In the genomic region with DNA sequence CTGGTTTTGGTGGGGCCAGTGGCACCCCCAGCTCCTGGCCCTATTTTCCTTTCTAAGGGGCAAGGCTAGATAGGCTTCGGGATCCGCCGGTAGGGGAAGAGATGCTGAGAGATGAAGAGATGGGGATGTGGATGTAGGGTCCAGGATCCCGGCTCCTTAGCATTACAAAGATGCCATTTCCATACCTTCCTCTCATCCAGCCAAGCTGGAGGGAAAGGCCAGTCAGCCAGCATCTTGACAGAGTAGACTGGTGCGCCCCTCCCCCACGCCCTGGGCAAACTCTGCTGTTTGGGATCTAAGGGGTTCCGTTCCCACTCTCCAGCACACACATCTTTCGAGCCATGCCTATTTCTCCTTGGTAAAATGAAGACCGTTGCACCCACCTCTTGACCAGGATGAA, we compare ENCODE assay signal across 18 mouse cellular contexts. TPM values are rescaled to one million over a fixed set of nuclear protein-coding genes. Genes with fewer than 3 reads are reported as not detected.
DNase-seq lines count a peak whose midpoint lies in the region; ATAC-seq and TF ChIP-seq lines count a peak whose summit lies in the region.
"Had no signal": no experiment of that assay in that cellular context is flagged by ENCODE, and none has a peak within 500 bp of the region (broad histone marks: within the 10 kb centered on the region; RNA-seq: fewer than 3 reads in every experiment).

No protein-coding gene starts in this region.

- no peak for TF ChIP-seq EP300 in lung, postnatal 0 days (IDR thresholded peaks at IDR 0.05)

- no peaks in the 10 kb centered on the region for H3K9me3 ChIP-seq in heart, embryonic 10.5 days
- H3K9me3 ChIP-seq in lung, embryonic 16.5 days (ENCODE audit: control insufficient read depth, low read length), result no peaks in the 10 kb centered on the region
- H3K9me3 ChIP-seq in lung, postnatal 0 days (ENCODE audit: low read length), result no peaks in the 10 kb centered on the region
- H3K9me3 ChIP-seq in limb, embryonic 12.5 days, result no peaks in the 10 kb centered on the region
- H3K9me3 ChIP-seq: forebrain, embryonic 15.5 days; midbrain, embryonic 10.5 days had no signal

- TF ChIP-seq CTCF in lung, postnatal 0 days (IDR thresholded peaks at IDR 0.05), result no peak

- peak overlapping the region; percentile 54; the same call in 1 of the 2 replicates for H3K4me3 ChIP-seq in heart, embryonic 10.5 days
- peak overlapping the region; percentile 44 for H3K4me3 ChIP-seq in lung, embryonic 16.5 days (ENCODE audit: low read length)
- no peak overlapping the region for H3K4me3 ChIP-seq in lung, postnatal 0 days (ENCODE audit: low read depth, low read length)
- H3K4me3 ChIP-seq in limb, embryonic 12.5 days (replicated peaks), result peak overlapping the region; percentile 36; the same call in 1 of the 2 replicates
- H3K4me3 ChIP-seq: myocyte had no signal

- no peak for ATAC-seq in lung, embryonic 16.5 days (ENCODE audit: low read depth)
- no peak for ATAC-seq in lung, postnatal 0 days
- ATAC-seq in limb, embryonic 12.5 days (ENCODE audit: insufficient number of reproducible peaks, insufficient read depth, low FRiP score, low TSS enrichment, low read depth), result no peak
- ATAC-seq: forebrain, embryonic 15.5 days had no signal

- WGBS in heart, embryonic 10.5 days, result 15% methylated on average over 9 of the region's 9 CpGs
- WGBS in lung, embryonic 16.5 days, result 22% methylated on average over 9 of the region's 9 CpGs
- WGBS in lung, postnatal 0 days, result 24% methylated on average over 9 of the region's 9 CpGs
- WGBS in limb, embryonic 12.5 days, result 16% methylated on average over 9 of the region's 9 CpGs

- H3K4me1 ChIP-seq in heart, embryonic 10.5 days, result peaks cover 13% of the 10 kb centered on the region
- H3K4me1 ChIP-seq in lung, embryonic 16.5 days (replicated peaks; ENCODE audit: control insufficient read depth, insufficient read depth, low read length), result peaks cover 15% of the 10 kb centered on the region
- H3K4me1 ChIP-seq in lung, postnatal 0 days (ENCODE audit: insufficient read depth, low read depth, low read length), result no peaks in the 10 kb centered on the region
- peaks cover 6% of the 10 kb centered on the region for H3K4me1 ChIP-seq in limb, embryonic 12.5 days (replicated peaks)

- DNase-seq in heart, embryonic 10.5 days (ENCODE audit: low spot score), result no peak
- DNase-seq in heart, postnatal 10 days, result no peak
- no peak for DNase-seq in lung, postnatal 0 days (ENCODE audit: low spot score)
- DNase-seq in gastrocnemius, postnatal 10 days, result no peak
- DNase-seq in frontal cortex, postnatal 14 days (ENCODE audit: low spot score in 2 of 2), result no peak
- DNase-seq in ovary, adult 18-20 months (ENCODE audit: low spot score), result no peak
- DNase-seq: adrenal gland, adult 8-10 months; gastrocnemius, postnatal 25 days; layer of hippocampus, postnatal 36 days; right cerebral cortex, postnatal 14 days; thymus, postnatal 14 days had no signal

- H3K27ac ChIP-seq in heart, embryonic 10.5 days, result no peak overlapping the region
- no peak overlapping the region for H3K27ac ChIP-seq in lung, embryonic 16.5 days (ENCODE audit: low read length)
- H3K27ac ChIP-seq in lung, postnatal 0 days (ENCODE audit: low read length), result no peak overlapping the region
- no peak overlapping the region for H3K27ac ChIP-seq in limb, embryonic 12.5 days
- H3K27ac ChIP-seq: forebrain, embryonic 15.5 days; hindbrain, embryonic 14.5 days; midbrain, embryonic 10.5 days had no signal

- peak overlapping the region; percentile 51 for H3K9ac ChIP-seq in lung, embryonic 16.5 days (ENCODE audit: low read length)
- no peak overlapping the region for H3K9ac ChIP-seq in lung, postnatal 0 days (replicated peaks; ENCODE audit: low read depth)
- H3K9ac ChIP-seq in limb, embryonic 12.5 days (replicated peaks), result no peak overlapping the region
- H3K9ac ChIP-seq: forebrain, embryonic 15.5 days; hindbrain, embryonic 14.5 days had no signal

- H3K36me3 ChIP-seq in heart, embryonic 10.5 days, result no peaks in the 10 kb centered on the region
- H3K36me3 ChIP-seq in lung, embryonic 16.5 days (ENCODE audit: control insufficient read depth, insufficient read depth, low read length), result no peaks in the 10 kb centered on the region
- H3K36me3 ChIP-seq in lung, postnatal 0 days (ENCODE audit: insufficient read depth, low read length), result no peaks in the 10 kb centered on the region
- no peaks in the 10 kb centered on the region for H3K36me3 ChIP-seq in limb, embryonic 12.5 days
- H3K36me3 ChIP-seq: forebrain, embryonic 15.5 days; midbrain, embryonic 10.5 days had no signal

- H3K27me3 ChIP-seq in heart, embryonic 10.5 days (ENCODE audit: insufficient read depth, poor library complexity, severe bottlenecking), result peaks cover 73% of the 10 kb centered on the region
- peaks cover 15% of the 10 kb centered on the region for H3K27me3 ChIP-seq in lung, embryonic 16.5 days (ENCODE audit: control insufficient read depth, insufficient read depth, low read depth, low read length)
- H3K27me3 ChIP-seq in lung, postnatal 0 days (replicated peaks; ENCODE audit: insufficient read depth, low read length), result peaks cover 6% of the 10 kb centered on the region; the same call in 1 of the 2 replicates
- peaks cover 65% of the 10 kb centered on the region for H3K27me3 ChIP-seq in limb, embryonic 12.5 days

- intact Hi-C loops in heart, postnatal 10 days (cut with DNase I), result no loop called here

- H3K4me2 ChIP-seq in lung, embryonic 16.5 days (ENCODE audit: low read depth, low read length), result peak overlapping the region; percentile 51
- H3K4me2 ChIP-seq in lung, postnatal 0 days (replicated peaks; ENCODE audit: low read depth, low read length), result no peak overlapping the region
- H3K4me2 ChIP-seq in limb, embryonic 12.5 days, result peak overlapping the region; percentile 61

RNA-seq across cellular contexts. Expression of a gene that starts 0.7 kb away (rescaled TPM):
- 1.1 and 5.6 TPM in 2 replicates for polyA plus RNA-seq in heart, embryonic 10.5 days (2016; fragmentation: Nextera tagmentation; extraction: Ambion mirVana)
- total RNA-seq in heart, postnatal 10 days (2021), result not detected
- 16.3 and 17.7 TPM in 2 replicates for polyA plus RNA-seq in lung, embryonic 16.5 days (2015; fragmentation: Nextera tagmentation; extraction: Ambion mirVana)
- 2.4 and 2.9 TPM in 2 replicates for polyA plus RNA-seq in lung, postnatal 0 days (2015; fragmentation: Nextera tagmentation; extraction: Ambion mirVana)
- polyA plus RNA-seq in limb, embryonic 12.5 days (2016; fragmentation: Nextera tagmentation; extraction: Ambion mirVana), result 4.2 and 4.3 TPM in 2 replicates
- not detected for total RNA-seq in gastrocnemius, postnatal 10 days (2021)
- total RNA-seq: adrenal gland, adult 8-10 months; gastrocnemius, postnatal 25 days; layer of hippocampus, postnatal 36 days had no signal
- polyA plus RNA-seq: forebrain, embryonic 15.5 days; heart, embryonic 14.5 days; hindbrain, embryonic 14.5 days had no signal

RNA-seq across cellular contexts. Expression of a gene that starts 15.8 kb away (rescaled TPM):
- 1.4 TPM in 1 of 2 replicates, not detected in the other for polyA plus RNA-seq in heart, embryonic 10.5 days (2016; fragmentation: Nextera tagmentation; extraction: Ambion mirVana)
- under 1 TPM in 1 of 2 experiments, not detected in 1; 0.47 TPM for total RNA-seq in heart, postnatal 10 days (2021)
- polyA plus RNA-seq in lung, embryonic 16.5 days (2015; fragmentation: Nextera tagmentation; extraction: Ambion mirVana), result 2.6 and 2.8 TPM in 2 replicates
- 0.51 and 1.1 TPM in 2 replicates for polyA plus RNA-seq in lung, postnatal 0 days (2015; fragmentation: Nextera tagmentation; extraction: Ambion mirVana)
- 0.55 and 0.83 TPM in 2 replicates for polyA plus RNA-seq in limb, embryonic 12.5 days (2016; fragmentation: Nextera tagmentation; extraction: Ambion mirVana)
- 1 to 10 TPM in 1 of 2 experiments, under 1 TPM in 1; 0.68 to 1.1 TPM for total RNA-seq in gastrocnemius, postnatal 10 days (2021)
- total RNA-seq: gastrocnemius, postnatal 25 days had no signal

RNA-seq across cellular contexts. Expression of a gene that starts 30.7 kb away (rescaled TPM):
- polyA plus RNA-seq in heart, embryonic 10.5 days (2016; fragmentation: Nextera tagmentation; extraction: Ambion mirVana), result 3.3 and 3.9 TPM in 2 replicates
- total RNA-seq in heart, postnatal 10 days (2021), result 100 to 1,000 TPM; 162 to 167 TPM
- 2.2 and 2.9 TPM in 2 replicates for polyA plus RNA-seq in lung, embryonic 16.5 days (2015; fragmentation: Nextera tagmentation; extraction: Ambion mirVana)
- 7.6 and 9.7 TPM in 2 replicates for polyA plus RNA-seq in lung, postnatal 0 days (2015; fragmentation: Nextera tagmentation; extraction: Ambion mirVana)
- polyA plus RNA-seq in limb, embryonic 12.5 days (2016; fragmentation: Nextera tagmentation; extraction: Ambion mirVana), result 11.3 and 11.6 TPM in 2 replicates
- total RNA-seq in gastrocnemius, postnatal 10 days (2021), result 10 to 100 TPM; 33.6 to 37.4 TPM

RNA-seq across cellular contexts. Expression of a gene that starts 48.0 kb away (rescaled TPM):
- polyA plus RNA-seq in heart, embryonic 10.5 days (2016; fragmentation: Nextera tagmentation; extraction: Ambion mirVana), result 5.3 and 6.8 TPM in 2 replicates
- 10 to 100 TPM; 20.9 to 22.2 TPM for total RNA-seq in heart, postnatal 10 days (2021)
- 7.1 TPM in 2 replicates for polyA plus RNA-seq in lung, embryonic 16.5 days (2015; fragmentation: Nextera tagmentation; extraction: Ambion mirVana)
- 10.9 and 11.7 TPM in 2 replicates for polyA plus RNA-seq in lung, postnatal 0 days (2015; fragmentation: Nextera tagmentation; extraction: Ambion mirVana)
- polyA plus RNA-seq in limb, embryonic 12.5 days (2016; fragmentation: Nextera tagmentation; extraction: Ambion mirVana), result 10.8 and 11.9 TPM in 2 replicates
- total RNA-seq in gastrocnemius, postnatal 10 days (2021), result 10 to 100 TPM; 17.0 to 17.4 TPM
